Mouse (Mus musculus) embryo, embryonic 11.5 days (tissue): ENCODE data around the gene Heatr5a.

ENCODE experiments used
- DNase-seq: peaks from one replicate; pipeline ENCODE4 v3.0.0-alpha.2; 2012; ENCODE audit warnings: low read depth, low spot score

Heatr5a gene

GRCm38 (mm10) chr12:51972269-51973065 lies 1.3 kb upstream of the Heatr5a start:
- no peak for DNase-seq

DNA sequence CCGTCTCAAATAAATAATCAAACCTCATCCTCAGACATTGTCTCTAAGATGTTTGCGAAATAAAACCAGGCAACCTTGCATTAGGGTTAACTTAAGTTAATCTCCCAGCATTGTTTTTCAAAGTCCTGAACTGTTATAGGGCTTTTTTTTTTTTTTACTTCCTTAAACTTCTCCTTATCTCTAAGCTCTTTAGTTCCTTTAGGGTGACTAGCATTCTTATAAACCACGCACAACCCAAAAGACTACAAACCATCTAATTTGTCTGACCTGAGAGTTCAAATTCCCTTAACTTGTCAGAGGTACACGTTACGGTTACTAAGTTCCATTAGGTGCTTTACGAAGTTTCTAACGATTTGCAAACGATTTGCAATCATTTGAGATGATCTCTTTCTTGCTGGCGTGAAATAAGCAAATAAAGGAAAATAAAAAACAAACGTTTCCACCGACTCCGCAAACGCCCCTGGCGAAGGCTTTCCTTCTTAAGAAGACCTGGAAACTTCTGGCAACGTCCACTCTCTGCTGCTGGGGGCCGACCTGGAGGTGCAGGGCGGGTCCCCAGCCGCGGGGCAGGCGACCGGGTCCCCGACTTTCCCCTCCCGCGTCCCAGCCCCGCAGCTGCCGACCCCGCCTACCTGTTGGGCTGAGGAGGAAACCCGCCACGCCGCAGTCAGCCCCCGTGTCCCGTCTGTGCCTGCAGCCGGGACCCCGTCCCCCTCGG lies 610 bp downstream of the Heatr5a start:
- no peak for DNase-seq

- no peak for DNase-seq
Measured at GRCm38 (mm10) chr12:51969876-51970275, 1.2 kb downstream of the Heatr5a start.

GRCm38 (mm10) chr12:51969092-51969491 lies 2.0 kb downstream of the Heatr5a start:
- no peak for DNase-seq

DNA sequence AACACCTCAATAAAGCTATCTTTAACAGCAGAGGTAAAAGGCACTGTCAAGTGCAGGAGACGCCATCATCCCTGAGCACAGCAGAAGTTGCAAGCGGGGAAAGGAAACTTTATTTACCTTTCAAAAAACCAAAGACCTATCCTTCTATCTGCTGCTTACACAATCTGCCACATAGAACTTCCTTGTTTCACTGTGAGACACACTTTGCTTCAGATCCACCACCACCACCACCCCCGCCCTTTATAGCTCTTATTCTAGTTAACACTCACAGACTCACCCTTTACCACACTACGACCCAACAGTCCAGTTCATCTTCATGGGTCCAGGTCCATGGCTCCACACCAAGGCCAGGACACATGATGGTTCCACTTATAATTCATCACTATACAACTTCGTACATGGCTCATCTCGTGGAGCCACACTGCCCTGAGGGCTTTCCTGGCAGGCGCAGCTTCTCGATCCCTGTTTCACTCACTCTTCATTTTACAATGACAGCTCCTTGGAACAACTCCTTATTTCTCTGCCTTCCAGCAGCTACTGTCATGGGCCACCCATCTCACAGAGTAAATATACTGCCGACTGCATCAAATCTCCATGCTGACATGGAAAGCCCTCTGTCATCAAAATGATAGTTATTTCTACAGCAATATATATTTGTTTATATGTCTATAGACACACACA lies 3.1 kb downstream of the Heatr5a start:
- DNase-seq: no peak

- DNase-seq: no peak
Measured at GRCm38 (mm10) chr12:51957626-51958025, 13.5 kb downstream of the Heatr5a start.

GRCm38 (mm10) chr12:51952309-51952708 lies 18.8 kb downstream of the Heatr5a start:
- no peak for DNase-seq

- DNase-seq: no peak
Measured at GRCm38 (mm10) chr12:51947498-51947945, 23.6 kb downstream of the Heatr5a start.

DNA sequence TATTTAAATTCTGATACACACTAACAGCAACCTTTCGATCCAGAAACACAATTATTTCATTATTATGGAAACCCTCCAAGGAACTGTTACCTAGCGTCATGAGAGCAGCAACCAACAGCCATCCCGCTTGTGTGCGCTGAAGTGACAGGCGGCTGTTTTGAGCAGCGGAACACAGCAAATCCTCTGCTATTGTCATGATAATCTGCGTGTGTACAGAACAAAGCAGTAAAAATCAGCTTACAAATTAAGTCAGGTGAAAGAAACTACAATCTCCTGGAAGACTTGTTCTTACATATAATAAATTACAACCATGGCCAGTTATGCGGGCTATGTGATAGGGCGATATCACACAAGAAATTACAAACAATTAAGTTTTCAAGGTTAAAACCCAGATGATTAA lies 25.8 kb downstream of the Heatr5a start:
- no peak for DNase-seq

- no peak for DNase-seq
Measured at GRCm38 (mm10) chr12:51939848-51940247, 31.3 kb downstream of the Heatr5a start.

DNA sequence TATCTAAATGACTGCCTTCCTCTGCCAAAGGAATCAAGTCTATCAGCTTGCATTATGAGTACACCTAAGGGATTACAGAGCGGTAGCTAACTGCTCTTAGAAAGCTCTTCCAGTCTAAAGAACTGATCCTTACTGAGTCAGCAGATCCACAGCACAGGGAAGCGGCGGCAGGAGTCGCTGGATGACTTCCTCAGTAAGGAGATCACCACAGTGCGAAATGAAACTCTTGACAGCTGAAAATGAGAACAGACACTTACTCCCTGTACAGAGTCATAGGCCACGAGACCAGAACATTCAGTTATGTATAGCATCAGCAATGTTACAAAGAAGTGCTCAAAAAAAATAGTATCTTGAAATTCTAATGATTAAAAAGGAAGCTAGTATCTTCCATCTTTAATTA lies 33.2 kb downstream of the Heatr5a start:
- no peak for DNase-seq

DNA sequence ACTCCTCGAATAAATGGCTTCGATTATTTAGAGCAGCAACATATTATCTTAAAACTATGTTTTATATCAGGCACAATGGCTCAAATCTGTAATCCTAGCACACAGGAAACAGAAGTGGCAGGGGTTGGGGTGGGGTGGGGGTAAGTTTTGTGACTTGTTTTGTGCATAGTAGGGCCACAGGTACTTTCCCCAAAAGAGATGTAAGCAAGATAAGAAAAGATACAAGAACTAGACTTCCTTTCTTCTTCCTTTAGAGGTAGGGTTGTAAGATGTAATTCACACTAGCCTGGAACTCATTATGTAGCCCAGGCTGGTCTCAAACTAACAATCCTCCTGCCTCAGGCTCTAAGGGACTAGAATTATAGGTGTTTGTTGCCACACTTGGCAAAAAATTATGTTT lies 41.5 kb downstream of the Heatr5a start:
- no peak for DNase-seq

- no peak for DNase-seq
Measured at GRCm38 (mm10) chr12:51917191-51917590, 53.9 kb downstream of the Heatr5a start.

GRCm38 (mm10) chr12:51914903-51915670 lies 56.0 kb downstream of the Heatr5a start:
- DNase-seq: no peak

DNA sequence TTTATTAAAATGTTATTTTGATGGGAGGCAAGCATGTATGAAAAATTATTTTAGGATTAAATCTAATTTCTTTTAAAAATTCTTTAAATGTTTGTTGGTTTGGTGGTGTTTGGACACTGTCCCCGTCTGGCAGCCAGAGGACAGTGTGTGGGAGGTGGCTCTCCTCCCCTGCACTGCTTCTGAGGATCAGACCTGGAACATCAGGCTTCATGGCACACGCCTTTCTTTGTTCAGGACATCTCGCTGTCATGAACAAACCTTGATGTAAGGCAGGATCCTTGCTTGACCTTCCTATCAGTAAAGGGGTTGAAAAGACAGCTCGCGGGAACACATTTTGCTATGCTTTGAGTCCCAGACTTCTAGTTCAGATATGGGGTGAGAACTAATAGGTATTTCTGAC lies 61.9 kb downstream of the Heatr5a start:
- DNase-seq: no peak

DNA sequence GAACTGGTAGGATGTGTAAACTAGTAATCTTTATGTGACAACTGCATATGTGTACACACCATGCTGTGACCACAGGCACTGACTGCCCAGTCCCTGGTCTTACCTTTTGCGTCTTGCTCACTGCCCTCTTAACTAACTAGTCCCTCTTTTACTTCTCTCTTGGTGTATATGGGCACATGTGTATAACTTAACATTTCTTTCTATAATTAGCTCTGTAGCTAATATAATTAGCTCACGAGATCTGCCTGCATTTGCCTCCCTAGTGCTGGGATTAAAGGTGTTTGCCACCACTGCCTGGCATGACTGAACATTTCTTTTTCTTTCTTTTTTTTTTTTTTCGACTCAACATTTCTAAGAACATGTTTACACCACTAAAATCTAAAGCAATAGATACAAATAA lies 63.6 kb downstream of the Heatr5a start:
- DNase-seq: no peak

- no peak for DNase-seq
Measured at GRCm38 (mm10) chr12:51900551-51900950, 70.6 kb downstream of the Heatr5a start.

- DNase-seq: no peak
Measured at GRCm38 (mm10) chr12:51896901-51897300, 74.2 kb downstream of the Heatr5a start.

DNA sequence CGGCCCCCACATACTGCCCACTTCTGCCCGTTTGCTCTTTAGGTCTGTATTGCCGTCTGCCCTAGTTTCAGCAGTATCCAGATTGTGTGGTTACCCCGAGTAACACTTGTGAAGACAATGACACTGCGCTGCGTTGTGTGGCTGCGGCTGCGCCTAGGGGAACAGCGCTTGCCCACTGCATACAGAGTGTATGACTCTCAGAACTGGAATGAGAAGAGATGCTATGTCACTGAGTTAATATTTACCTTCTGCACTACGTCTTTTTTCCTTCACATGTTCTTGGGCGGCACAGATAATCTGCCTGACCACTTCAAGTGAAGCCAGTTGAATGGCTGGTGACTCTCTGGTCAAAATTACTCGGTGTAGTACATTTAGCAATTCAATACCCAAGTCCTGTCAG lies 82.5 kb downstream of the Heatr5a start:
- DNase-seq: no peak

DNA sequence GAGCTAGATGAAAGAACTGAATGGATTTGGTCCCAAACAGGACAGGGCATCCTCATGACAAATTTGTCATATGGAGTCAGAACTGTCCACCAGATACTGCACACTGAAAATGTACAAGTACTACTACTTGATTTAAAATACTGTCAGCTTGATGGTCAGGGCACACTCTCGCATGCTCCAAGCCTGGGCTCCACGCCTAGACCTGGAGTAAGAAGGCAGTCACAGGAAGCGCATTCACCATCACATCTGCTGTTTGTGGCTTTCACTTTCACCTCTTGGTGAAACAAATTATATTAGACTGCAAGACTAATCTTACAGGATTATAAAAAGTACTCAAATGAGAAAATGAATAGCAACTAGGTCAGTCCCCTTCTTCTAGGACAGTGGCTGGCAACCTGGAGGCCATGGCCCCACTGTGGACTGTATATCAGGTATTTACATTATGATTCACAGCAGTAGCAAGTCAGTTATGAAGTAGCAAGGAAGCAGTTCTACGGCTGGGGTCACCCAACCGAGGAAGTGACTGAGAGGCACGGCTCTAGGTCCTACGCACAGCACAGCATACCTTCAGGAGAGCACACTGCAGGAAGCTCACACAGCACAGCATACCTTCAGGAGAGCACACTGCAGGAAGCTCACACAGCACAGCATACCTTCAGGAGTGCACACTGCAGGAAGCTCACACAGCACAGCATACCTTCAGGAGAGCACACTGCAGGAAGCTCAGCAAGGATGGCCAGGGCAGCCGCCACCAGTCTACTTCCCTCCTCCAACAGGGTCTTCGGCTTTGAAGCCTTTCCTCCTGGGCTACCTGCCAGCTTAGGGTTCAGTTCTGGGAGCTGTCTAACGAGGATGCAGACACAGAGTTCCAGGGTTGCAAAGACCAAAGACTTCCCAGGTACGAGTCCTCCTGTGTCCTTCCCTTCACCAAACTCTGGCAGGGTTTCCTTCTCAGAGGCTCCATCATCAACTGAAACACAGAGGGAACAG lies 83.5 kb downstream of the Heatr5a start:
- DNase-seq: no peak
